Mouse (Mus musculus) lung, postnatal 14 days (tissue): ENCODE measurements around the gene Shroom3.
A peak's percentile ranks its signal among the peaks of the same experiment; 100 is the strongest.

Experiments
- DNase-seq: peaks from one replicate; pipeline ENCODE4 v3.0.0; 2021

Shroom3 gene

GRCm38 (mm10) chr5:92698837-92699529 lies 15.7 kb downstream of the Shroom3 start:
- DNase-seq, result no peak

- DNase-seq, result peak; percentile 39
These were observed 18.5 kb downstream of the Shroom3 start for GRCm38 (mm10) chr5:92701750-92702149.

- DNase-seq, result no peak
These were observed 20.4 kb downstream of the Shroom3 start for GRCm38 (mm10) chr5:92703671-92704070.

GRCm38 (mm10) chr5:92707921-92708491 lies 24.8 kb downstream of the Shroom3 start:
- DNase-seq, result peak; percentile 45

GRCm38 (mm10) chr5:92710779-92711178 lies 27.5 kb downstream of the Shroom3 start:
- DNase-seq, result no peak

- no peak for DNase-seq
These were observed 28.5 kb downstream of the Shroom3 start for GRCm38 (mm10) chr5:92711666-92712290.

GRCm38 (mm10) chr5:92712621-92713395 lies 29.6 kb downstream of the Shroom3 start:
- DNase-seq, result no peak

- no peak for DNase-seq
These were observed 31.7 kb downstream of the Shroom3 start for GRCm38 (mm10) chr5:92714886-92715285.

- no peak for DNase-seq
These were observed 32.1 kb downstream of the Shroom3 start for GRCm38 (mm10) chr5:92715319-92715718.

- DNase-seq, result no peak
These were observed 32.7 kb downstream of the Shroom3 start for GRCm38 (mm10) chr5:92715890-92716289.

- DNase-seq, result peak; percentile 60
These were observed 34.6 kb downstream of the Shroom3 start for GRCm38 (mm10) chr5:92717666-92718360.

- peak; percentile 67 for DNase-seq
These were observed 35.6 kb downstream of the Shroom3 start for GRCm38 (mm10) chr5:92718856-92719255.

GRCm38 (mm10) chr5:92721610-92722009 lies 38.4 kb downstream of the Shroom3 start:
- no peak for DNase-seq

GRCm38 (mm10) chr5:92725935-92726334 lies 42.7 kb downstream of the Shroom3 start:
- DNase-seq, result peak; percentile 76

GRCm38 (mm10) chr5:92728252-92728828 lies 45.1 kb downstream of the Shroom3 start:
- DNase-seq, result peak; percentile 60

GRCm38 (mm10) chr5:92729221-92729620 lies 46.0 kb downstream of the Shroom3 start:
- DNase-seq, result no peak

- no peak for DNase-seq
These were observed 58.6 kb downstream of the Shroom3 start for GRCm38 (mm10) chr5:92741802-92742201.

- DNase-seq, result no peak
These were observed 59.5 kb downstream of the Shroom3 start for GRCm38 (mm10) chr5:92742701-92743100.

GRCm38 (mm10) chr5:92745390-92746253 lies 62.4 kb downstream of the Shroom3 start:
- DNase-seq, result peak; percentile 49

GRCm38 (mm10) chr5:92751488-92751887 lies 68.3 kb downstream of the Shroom3 start:
- no peak for DNase-seq

GRCm38 (mm10) chr5:92755241-92755775 lies 72.1 kb downstream of the Shroom3 start:
- DNase-seq, result no peak
